Mouse (Mus musculus) frontal cortex, postnatal 10 days (tissue): ENCODE results near the gene Camk1g.

Experiments
- DNase-seq, 2 experiments: peaks; one replicate each; pipeline ENCODE4 v3.0.0; 2022; ENCODE audit warnings: low spot score in 2 of 2, mixed read lengths in 1 of 2

The Camk1g gene

DNA sequence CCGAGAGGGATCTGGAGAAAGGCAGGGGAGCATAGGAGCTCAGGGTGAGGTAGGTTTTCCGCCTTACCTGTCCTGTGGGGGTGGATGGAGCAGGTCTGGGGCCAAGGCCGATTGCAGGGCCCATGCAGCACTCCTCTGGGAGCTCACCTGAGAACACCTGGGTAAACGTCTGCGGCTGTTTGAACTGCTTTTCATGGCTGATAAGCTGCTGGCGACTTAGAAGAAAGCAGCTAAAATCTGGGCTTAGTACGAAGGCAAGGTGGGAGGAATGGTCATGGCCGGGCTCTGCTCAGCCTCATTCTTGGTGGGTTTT lies 68.0 kb downstream of the Camk1g start:
- no peak for DNase-seq

DNA sequence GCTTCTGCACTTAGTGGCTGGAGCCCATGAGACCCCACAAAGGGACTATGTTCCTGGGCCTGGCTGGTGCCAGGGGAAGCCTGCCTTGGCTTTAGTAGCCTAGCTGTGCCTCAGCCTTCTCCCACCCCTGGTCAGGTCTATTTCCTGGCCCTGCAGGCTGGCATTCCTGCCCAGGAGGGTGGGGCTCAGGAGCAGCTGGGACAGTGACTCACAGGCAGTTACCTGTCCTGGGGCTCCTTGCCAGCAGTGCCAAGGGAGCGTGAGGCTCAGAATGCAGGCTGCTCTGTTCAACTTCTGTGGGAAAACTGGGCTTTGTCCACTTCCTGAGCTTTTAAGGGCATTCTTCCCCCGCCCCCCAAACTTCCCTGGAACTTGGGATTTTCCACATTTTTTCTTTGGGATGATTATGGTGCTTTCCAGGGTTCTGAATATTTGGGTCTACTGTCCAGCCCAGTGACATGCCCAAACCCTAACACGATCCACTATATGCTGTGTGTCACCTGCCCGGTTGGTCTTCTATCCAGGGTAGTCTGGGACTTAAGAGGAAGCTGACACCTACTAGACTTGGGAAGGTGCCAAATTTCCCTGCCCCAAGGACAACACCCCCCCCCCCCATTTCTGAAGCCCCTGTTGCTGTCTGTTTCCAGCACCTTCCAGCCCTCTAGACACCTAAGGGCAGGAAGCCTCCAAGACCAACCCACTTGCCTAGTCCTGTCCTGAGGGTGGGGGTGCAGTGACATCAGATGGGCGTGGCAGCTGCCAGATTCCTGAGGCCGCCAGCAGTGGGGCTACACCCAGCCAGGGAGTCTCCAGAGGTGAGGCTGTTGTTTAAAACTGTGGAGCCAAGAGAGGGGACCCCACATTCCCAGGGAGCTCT lies 68.6 kb downstream of the Camk1g start:
- DNase-seq: no peak

DNA sequence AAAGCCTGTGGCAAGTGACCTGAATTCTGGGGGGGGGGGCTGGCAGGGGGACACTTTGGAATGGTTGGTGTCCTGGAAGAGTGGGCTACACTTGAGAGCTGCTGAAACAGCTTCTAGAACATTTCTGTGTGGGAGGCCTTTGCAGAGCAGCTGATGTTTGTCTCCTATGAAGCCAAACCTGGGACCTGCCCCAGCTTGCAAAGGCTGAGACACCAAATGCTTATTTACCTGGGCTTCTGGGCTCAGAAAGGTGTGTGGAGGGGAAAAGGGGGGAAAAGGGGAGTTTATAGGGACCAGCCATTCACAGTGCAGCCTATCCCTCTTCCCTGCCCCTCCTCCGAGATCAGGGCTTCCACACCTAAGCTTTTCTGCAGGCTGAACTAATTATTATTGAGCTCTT lies 70.1 kb downstream of the Camk1g start:
- no peak for DNase-seq

- DNase-seq: no peak
Measured at GRCm38 (mm10) chr1:193298141-193298765, 71.8 kb downstream of the Camk1g start.
